Mouse (Mus musculus) hematopoietic stem cell, adult 5-6 weeks (primary cell): ENCODE measurements around the gene Eci1. TPM values are rescaled to one million over a fixed set of nuclear protein-coding genes. Genes with fewer than 3 reads are reported as not detected.

Source experiments
- ATAC-seq, 2 experiments: fragments of 125-278 bp in 1 of 2; replicated peaks in 1 of 2; 2 replicates each; pipeline ENCODE4 v1.8.0; 2016 to 2017; ENCODE audit warnings: inconsistent platforms in 2 of 2, mild to moderate bottlenecking in 2 of 2, moderate number of reproducible peaks in 2 of 2, low read depth in 1 of 2, moderate TSS enrichment in 1 of 2; ENCODE audit not compliant: low FRiP score in 2 of 2, poor library complexity in 2 of 2, severe bottlenecking in 2 of 2, insufficient read depth in 1 of 2, low TSS enrichment in 1 of 2
- total RNA-seq: library from RNA; stranded (forward); fragments of 172-1452, 232-1000 nt; gene quantifications from 2 replicates; pipeline ENCODE4 v1.2.3, GENCODE M21; 2017

Gene Eci1
- total RNA-seq, 1 experiment from 2014 or later: 21.2 TPM

DNA sequence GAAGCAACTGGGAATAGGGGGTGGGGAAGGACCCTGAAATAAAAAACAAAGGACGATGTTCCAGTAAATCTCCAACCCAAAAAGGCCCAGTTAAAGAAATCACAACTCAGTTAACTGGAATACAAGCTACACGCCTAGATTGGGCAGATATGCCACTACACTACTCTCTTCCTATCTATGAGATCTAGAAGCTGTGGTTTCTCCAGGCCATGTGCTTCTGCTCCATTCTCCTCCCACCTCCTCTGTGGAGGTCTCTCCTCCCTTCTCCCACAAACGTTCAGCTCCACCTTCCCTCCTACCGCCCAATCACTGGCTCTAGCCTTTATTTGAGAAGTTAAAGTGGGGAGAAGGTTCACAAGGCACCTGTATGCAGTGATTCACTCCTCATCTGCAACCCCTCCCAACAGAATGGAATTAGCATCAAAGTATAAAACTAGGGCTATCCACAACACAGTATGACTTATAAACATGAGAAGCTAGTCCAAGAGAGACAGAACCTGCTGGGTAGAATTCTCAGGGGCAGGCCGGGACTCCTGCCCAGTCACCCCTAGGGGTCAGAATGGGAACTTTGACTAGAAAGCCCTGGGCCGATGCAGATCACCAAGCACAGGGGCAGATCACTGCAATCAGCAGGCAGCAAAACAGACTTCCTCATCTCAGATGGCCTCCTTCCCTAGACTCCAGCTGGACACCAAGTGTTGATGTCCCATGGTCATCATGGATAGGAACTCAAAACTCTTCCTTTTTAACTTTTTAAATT is 37.1 kb downstream of the Eci1 start:
- peak; percentile 62 to 89 for ATAC-seq

DNA sequence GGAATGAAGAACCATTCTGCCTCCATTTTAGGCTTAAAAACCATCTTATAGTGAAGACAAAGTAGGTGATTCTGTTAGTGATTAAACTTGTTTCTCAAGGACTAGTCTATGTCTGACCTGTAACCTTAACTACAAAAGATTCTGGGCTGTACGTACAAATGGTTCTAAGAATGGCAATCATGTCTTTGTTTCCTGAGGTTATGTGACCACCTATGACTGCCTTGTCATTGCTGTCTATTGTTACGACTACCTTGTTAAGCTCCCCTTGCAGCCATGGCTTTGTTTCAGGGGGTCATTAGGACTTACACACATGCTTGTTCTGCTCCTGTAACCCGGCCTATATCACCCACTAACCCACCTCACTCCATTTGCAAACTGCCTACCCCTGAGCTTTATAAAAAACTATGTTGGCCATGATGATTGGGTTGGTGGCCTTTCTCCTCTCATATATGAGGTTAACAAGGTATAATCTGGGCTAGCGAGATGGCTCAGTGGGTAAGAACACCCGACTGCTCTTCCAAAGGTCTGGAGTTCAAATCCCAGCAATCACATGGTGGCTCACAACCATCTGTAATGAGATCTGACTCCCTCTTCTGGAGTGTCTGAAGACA is 42.3 kb downstream of the Eci1 start:
- no peak for ATAC-seq

DNA sequence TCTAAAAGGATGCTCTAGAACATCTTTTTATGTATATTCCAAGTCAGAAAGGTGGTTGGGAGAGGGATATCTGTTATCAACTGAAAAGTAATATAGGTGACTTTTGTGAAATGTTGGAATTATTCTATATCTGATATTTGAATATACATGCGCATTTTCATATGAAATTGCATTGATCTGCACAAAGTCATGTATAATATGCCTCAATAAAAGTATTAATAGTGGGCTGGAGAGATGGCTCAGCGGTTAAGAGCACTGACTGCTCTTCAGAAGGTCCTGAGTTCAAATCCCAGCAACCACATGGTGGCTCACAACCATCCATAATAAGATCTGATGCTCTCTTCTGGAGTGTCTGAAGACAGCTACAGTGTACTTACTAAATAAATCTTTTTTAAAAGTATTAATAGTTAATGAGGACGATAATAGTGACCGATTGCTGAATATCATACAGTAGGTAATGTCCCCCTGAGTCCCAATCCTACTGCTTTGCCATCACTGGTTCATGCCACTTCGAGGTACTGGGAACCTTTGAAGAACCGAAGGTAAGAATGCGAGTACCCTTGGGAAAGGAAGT is 43.0 kb downstream of the Eci1 start:
- no peak for ATAC-seq

DNA sequence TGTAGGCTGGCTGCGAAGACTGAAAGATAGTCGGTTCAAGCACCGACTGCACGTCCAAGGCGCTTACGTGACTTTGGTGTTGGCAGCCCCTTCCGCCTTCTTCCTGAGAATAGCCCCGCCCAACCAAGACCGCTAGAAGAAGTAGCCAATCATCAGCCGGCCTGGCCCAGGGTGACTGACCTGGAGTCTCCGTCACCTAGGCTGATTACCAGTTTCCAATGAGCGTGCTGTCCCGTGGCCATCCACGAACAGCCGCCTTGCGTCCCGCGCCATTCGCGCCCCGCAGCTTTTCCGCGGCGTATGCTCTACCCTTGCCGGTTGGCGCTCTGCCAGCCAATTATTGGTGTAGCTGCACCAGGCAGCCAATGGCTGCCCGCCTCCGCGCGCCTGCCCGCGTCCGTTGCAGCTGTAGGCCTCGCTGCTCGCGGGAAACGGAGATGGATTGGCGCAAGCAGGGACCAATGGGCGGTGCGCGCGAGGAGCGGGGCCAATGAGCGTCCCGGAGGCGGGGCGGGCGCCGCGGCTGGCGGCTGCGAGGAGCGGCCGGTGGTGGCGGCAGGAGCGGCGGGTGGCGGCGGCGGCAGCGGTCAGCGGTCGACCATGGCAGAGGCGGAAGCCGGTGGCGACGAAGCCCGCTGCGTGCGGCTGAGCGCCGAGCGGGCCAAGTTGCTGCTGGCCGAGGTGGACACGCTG is 43.6 kb downstream of the Eci1 start, which contains the start of the genes E4f1 and Pgp:
E4f1 (minus strand) TSS at position 404 of the 693 bp plus-strand sequence.
Pgp (plus strand) TSS at position 483 of the 693 bp plus-strand sequence.
- peak; percentile 95 to 97 for ATAC-seq

DNA sequence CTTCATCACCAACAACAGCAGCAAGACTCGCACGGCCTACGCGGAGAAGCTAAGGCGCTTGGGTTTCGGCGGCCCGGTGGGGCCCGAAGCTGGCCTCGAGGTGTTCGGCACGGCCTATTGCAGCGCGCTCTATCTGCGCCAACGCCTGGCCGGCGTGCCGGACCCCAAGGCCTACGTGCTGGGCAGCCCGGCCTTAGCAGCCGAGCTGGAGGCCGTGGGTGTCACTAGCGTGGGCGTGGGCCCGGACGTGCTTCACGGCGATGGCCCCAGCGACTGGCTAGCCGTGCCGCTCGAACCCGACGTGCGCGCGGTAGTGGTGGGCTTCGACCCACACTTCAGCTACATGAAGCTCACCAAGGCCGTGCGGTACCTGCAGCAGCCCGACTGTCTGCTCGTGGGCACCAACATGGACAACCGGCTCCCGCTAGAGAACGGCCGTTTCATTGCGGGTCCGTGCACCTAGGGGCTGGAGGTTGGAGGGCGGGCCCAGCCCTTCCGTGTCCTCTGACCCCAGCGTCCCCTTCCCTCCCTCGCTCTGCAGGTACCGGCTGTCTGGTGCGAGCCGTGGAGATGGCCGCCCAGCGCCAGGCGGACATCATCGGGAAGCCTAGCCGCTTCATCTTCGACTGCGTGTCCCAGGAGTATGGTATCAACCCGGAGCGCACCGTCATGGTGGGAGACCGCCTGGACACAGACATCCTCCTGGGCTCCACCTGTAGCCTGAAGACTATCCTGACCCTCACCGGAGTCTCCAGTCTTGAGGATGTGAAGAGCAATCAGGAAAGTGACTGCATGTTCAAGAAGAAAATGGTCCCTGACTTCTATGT is 44.5 kb downstream of the Eci1 start:
- ATAC-seq: no peak

DNA sequence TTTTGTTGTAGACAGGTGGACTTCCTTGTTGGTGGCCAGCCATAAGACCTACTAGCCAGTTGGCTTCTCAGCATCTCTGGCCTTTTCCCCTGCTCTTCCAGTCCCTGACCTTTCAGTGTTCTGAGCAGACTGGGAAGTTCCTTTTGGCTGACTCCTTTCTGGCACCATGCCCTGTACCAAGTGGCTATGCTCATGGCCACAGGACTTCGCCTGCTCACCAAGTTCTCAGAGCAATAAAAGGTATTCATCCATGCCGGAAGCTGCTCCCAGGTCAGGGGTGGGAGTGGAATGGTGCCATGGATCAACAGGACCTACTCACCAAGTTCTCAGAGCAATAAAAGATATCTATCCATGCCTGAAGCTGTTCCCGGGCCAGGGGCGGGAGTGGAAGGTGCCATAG is 46.1 kb downstream of the Eci1 start:
- no peak for ATAC-seq

DNA sequence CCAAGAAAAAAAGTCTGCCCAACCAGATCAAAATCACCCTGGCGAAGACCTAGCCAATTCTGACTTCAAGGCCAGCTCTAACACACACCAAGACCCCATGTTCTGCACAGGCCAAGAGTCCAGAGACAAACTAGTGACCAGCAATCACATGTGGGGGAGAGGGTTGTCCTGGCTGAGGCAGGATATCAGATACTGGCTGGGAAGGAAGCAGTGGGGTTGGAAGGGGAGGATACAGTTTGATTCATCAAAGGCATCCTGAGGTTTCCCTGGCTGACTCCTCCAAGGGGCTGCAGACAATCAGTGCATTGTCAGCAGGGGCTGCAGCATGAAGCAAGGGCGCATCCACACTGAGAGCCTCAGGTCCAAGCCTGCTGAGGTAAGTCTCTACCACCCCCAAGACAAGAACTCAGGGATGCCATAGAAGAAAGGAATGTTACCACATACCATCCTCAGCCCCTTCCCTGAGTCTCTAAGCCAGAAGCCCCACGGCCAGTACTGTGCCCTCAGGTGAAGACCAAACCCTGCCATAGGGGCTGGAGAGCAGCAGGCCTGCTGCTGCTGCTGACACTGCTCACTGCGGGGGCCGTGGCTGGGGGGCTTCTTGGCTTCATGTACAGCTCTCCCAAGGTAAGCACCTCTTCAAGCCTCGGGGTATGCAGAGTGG is 47.3 kb downstream of the Eci1 start, which contains the start of gene Bricd5:
Bricd5 (plus strand) TSS at position 273 of the 664 bp plus-strand sequence.
- ATAC-seq: no peak

DNA sequence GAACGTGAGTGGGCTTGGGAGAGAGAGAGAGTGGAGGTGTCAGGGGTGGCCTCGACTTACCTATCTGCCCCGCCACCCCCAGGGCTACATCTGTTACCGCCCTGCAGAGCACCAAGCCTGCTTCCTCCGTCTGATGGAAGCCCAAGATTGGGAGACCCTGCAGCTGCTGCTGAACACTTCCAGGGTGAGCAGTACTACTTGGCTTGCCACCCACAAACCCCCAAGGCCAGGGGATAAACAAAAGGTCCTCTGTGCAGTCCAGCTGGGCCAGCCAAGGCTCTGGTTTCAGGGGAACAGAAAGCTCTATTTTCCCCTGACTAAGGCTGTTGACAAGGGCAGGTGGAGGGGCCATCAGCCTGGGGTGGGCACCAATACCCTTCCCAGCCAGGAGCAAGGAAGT is 48.1 kb downstream of the Eci1 start:
- ATAC-seq: no peak

DNA sequence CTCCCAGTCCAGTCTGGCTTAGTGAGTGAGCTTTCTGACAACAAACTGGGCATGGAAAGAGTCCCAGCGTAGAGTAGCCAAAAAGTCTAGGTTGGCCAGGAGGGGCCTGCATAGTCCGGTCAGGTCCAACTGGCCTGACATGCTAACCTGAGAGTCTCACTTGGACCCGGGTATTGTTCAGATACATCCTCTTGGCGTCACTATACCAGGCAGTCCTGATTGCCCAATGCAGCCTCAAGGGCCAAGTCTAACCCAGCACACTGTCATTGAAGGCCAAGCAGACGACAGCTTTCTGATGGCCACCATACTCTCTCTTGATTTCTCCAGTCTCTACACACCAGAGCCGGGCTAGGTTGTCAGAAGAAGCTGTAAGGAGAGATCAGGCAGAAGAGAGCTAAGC is 49.1 kb downstream of the Eci1 start:
- ATAC-seq: no peak

DNA sequence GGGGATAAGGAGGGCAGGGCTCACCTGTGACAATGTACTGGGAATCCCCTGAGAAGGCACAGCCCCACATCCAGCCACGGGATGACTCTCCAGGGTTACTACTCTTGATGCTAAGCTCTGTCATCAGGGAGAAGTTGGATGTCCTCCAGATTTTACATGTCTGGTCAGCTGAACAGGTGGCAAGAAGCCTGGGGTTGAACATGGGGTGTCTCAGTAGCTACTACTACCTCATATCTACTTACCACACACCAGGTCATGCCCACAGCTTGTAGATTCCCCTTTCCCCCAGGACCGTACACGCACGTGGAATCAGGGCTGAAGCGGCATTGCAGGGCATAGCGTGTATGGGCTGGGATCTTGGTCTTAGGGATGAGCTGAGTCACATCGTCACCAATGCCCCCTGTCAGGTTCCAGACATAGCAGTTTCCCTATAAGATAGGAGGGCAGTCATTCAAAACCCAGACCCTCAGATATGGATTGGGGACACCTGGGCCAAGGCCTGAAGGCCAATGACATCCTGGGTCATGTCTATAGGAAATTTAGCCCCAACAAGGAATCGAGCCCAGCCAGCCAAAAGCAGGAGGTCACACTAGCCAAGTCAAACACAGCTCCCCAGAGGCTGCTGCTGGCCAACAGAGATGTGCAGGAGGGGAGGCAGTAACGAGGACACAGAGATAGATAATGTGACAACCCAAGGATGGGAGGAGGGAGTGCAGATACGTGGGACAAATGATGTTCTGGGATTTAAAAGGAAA is 49.8 kb downstream of the Eci1 start:
- ATAC-seq: no peak

DNA sequence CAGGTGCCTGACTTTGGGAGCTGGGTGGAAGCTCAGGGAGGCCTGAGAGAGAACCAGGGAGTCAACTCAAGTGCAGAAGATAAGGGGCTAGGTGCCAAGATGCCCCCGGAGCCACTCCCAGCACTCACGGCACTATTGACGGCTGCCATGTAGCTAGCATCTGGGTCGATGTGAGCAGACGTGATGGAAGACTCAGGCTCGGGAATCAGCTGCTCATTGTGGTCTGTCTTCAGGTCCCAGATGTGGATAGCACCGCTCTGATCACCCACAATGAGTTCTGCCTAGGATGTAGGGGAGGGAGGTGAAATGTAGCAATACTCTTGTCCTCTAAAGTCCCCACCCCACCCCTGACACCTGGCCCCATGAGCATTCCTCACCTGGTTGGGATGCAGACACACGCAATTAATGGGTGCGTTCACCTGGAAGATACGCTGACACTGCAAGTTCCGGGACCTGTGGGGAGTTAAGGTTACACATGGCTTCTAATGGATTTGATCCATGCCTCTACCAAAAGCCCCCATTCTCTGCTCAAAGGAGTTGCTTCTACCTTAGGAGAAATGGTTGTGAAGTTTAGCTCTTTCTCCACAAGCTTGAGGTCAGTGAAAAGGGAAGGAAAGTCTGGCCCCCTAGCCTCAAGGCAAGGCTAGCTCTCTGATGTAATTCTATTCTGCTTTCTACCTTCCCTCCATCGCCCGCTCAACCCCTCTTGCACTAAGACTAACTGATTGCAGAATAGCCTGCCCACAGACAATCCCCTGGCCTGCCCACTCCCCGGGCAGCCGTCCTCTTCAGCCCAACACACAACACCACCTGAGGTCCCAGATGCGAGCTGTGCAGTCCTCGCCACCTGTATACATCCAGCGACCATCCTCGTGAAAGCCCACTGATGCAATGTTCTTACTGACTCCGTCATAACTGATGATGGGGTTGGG is 50.9 kb downstream of the Eci1 start:
- ATAC-seq: peak in 1 of 2 experiments; percentile 15; a peak in 1 of 4 replicates

DNA sequence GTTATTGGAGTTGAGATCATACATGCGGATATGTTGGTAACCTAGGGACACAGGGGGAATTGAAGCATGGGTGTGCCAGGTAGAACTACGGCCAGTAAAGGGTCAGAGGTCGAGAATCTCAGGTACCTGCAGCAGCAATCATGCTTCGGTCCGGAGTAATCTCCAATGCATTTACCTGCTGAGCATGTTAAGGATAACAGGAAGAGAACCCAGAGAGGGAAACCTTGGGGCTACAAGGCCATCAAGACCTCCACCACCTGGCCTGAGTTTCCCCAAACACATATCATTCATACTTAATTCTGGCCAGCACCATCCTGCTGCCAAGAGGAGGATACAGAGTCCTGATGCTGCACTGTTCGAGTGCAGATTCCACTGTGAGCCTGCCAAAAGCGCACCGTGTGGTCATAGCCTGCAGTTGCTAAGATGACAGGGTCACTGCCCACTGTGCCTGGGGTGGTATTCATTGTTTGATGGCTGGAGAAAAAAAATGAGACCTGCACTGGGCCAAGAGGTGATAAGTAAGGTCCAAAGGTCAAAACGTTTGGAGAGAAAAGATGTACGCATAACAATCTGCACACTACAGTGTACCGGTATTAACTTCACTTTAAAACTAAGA is 51.7 kb downstream of the Eci1 start:
- ATAC-seq: no peak

DNA sequence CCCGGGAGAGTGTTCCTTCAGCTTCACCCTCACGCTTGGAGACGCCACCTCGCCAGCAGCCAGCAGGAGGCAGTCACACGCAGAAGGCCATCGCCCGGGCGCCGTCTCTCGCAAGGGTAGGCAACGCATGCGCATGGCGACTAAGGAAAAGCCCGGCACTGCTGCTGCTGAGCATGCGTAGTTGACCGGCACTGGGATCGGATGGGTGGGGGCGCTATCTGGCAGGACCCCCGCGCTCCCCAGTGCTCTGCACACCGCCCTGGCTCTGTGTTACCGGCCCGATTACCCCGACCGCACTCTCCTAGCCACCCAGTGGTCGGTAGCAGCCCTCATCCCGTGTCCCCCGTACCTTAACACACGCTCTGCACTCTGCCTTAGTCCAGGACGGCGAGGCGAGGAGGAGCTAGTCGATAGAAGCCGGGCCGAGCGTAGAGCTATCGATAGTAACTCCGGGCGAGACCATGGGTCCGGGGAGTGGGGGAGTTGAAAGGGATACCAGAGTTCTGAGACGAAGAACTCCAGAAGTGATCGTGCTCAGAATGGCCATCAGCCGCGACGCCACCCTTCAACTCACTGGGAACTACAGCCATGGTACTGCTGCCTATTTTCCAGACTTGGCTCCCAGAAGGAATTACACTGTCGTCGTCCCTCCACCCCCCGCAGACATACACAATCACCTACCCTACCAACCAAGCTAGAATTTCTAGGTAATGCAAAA is 52.4 kb downstream of the Eci1 start, which contains the start of gene Mlst8:
Mlst8 (minus strand) TSS at position 416 of the 718 bp plus-strand sequence.
- ATAC-seq: peak; percentile 92 to 94

DNA sequence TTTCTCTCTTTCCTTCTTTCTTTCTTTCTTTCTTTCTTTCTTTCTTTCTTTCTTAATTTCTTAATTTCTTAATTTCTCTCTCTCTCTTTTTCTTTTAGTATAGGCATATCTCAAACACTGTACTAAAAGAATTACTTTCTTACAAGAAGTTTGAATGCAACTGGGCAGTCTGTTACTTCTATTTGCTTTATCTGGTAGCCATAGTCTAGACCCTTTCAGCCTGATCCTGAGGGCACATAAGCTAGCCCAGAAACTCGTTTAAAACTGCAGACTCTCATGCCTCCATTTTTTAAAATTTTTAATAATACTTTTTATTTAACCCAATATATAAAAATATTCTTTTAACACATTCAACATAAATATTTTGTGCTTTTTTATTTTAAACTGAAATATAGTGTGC is 53.0 kb downstream of the Eci1 start:
- ATAC-seq: no peak
